Mouse (Mus musculus) liver, embryonic 14.5 days (tissue): Measurements from ENCODE around the gene Anxa9.
A peak's percentile ranks its signal among the peaks of the same experiment; 100 is the strongest.

ENCODE experiments used
- CTCF ChIP-seq: IDR thresholded peaks from 2 replicates; pipeline ENCODE4 v1.5.1; 2016; ENCODE audit warnings: antibody characterized with exemption, low read depth, control low read depth
- EP300 ChIP-seq: IDR thresholded peaks from 2 replicates; pipeline ENCODE4 v1.6.1; 2016; ENCODE audit warnings: antibody characterized with exemption, low read depth

- TF ChIP-seq CTCF = peak; percentile 69
- no peak for TF ChIP-seq EP300
Observed at GRCm38 (mm10) chr3:95349491-95349890, 42.5 kb upstream of the Anxa9 start.
